Mouse (Mus musculus): ENCODE data around the gene 2510002D24Rik. TPM values are rescaled to one million over a fixed set of nuclear protein-coding genes. Genes with fewer than 3 reads are reported as not detected.
A peak's percentile ranks its signal among the peaks of the same experiment; 100 is the strongest.

Gene 2510002D24Rik
- 41.6 and 56.6 TPM in 2 replicates for polyA plus RNA-seq (2012; rRNA removed)

GRCm38 (mm10) chr16:18836468-18837208 lies at the start of gene 2510002D24Rik, which contains the start of gene Gm28539:
TSS of gene 2510002D24Rik (plus strand) at chr16:18836578.
TSS of gene Gm28539 (plus strand) at chr16:18836584.
- DNase-seq (ENCODE audit: low spot score), result peak; percentile 92

GRCm38 (mm10) chr16:18786652-18787051 lies 49.7 kb upstream of the 2510002D24Rik start:
- DNase-seq (ENCODE audit: low spot score), result no peak

- DNase-seq (ENCODE audit: low spot score), result no peak
Observed at GRCm38 (mm10) chr16:18788627-18789406, 47.6 kb upstream of the 2510002D24Rik start.

- no peak for DNase-seq (ENCODE audit: low spot score)
Observed at GRCm38 (mm10) chr16:18795223-18795899, 41.0 kb upstream of the 2510002D24Rik start.

GRCm38 (mm10) chr16:18796645-18797044 lies 39.7 kb upstream of the 2510002D24Rik start:
- no peak for DNase-seq (ENCODE audit: low spot score)

- no peak for DNase-seq (ENCODE audit: low spot score)
Observed at GRCm38 (mm10) chr16:18798151-18798550, 38.2 kb upstream of the 2510002D24Rik start.

GRCm38 (mm10) chr16:18798841-18799240 lies 37.5 kb upstream of the 2510002D24Rik start:
- DNase-seq (ENCODE audit: low spot score), result no peak

GRCm38 (mm10) chr16:18805746-18806145 lies 30.6 kb upstream of the 2510002D24Rik start:
- DNase-seq (ENCODE audit: low spot score), result no peak

- no peak for DNase-seq (ENCODE audit: low spot score)
Observed at GRCm38 (mm10) chr16:18809001-18809400, 27.4 kb upstream of the 2510002D24Rik start.

- no peak for DNase-seq (ENCODE audit: low spot score)
Observed at GRCm38 (mm10) chr16:18811032-18811431, 25.3 kb upstream of the 2510002D24Rik start.

GRCm38 (mm10) chr16:18811468-18812384 lies 24.7 kb upstream of the 2510002D24Rik start, which contains the start of the genes Ufd1 and Cdc45:
TSS of gene Ufd1 (plus strand) at chr16:18811779.
TSS of gene Cdc45 (minus strand) at chr16:18811987.
- DNase-seq (ENCODE audit: low spot score), result peak; percentile 63

GRCm38 (mm10) chr16:18812385-18812910 lies 23.9 kb upstream of the 2510002D24Rik start:
- DNase-seq (ENCODE audit: low spot score), result peak; percentile 74

- no peak for DNase-seq (ENCODE audit: low spot score)
Observed at GRCm38 (mm10) chr16:18822356-18822755, 14.0 kb upstream of the 2510002D24Rik start.

GRCm38 (mm10) chr16:18822925-18823324 lies 13.5 kb upstream of the 2510002D24Rik start:
- no peak for DNase-seq (ENCODE audit: low spot score)

GRCm38 (mm10) chr16:18828630-18829029 lies 7.7 kb upstream of the 2510002D24Rik start:
- DNase-seq (ENCODE audit: low spot score), result no peak

- DNase-seq (ENCODE audit: low spot score), result no peak
Observed at GRCm38 (mm10) chr16:18829102-18829501, 7.3 kb upstream of the 2510002D24Rik start.

- DNase-seq (ENCODE audit: low spot score), result no peak
Observed at GRCm38 (mm10) chr16:18833486-18833885, 2.9 kb upstream of the 2510002D24Rik start.

- no peak for DNase-seq (ENCODE audit: low spot score)
Observed at GRCm38 (mm10) chr16:18836073-18836467, 308 bp upstream of the 2510002D24Rik start.

GRCm38 (mm10) chr16:18838346-18838745 lies 2.0 kb downstream of the 2510002D24Rik start:
- DNase-seq (ENCODE audit: low spot score), result no peak

- no peak for DNase-seq (ENCODE audit: low spot score)
Observed at GRCm38 (mm10) chr16:18846301-18846820, 10.0 kb downstream of the 2510002D24Rik start.

Data from urinary bladder, adult 2 months (tissue).